Mouse (Mus musculus) neutrophil, adult 5-6 weeks (primary cell): ENCODE results near the gene Rcor1. TPM values are rescaled to one million over a fixed set of nuclear protein-coding genes. Genes with fewer than 3 reads are reported as not detected.

Source experiments
- ATAC-seq: fragments of 151-379, 151-347 bp; 2 replicates; pipeline ENCODE4 v1.8.0; 2017; ENCODE audit warnings: mild to moderate bottlenecking, moderate TSS enrichment; ENCODE audit not compliant: insufficient number of reproducible peaks, poor library complexity, low FRiP score, severe bottlenecking; ENCODE audit errors: extremely low read depth
- total RNA-seq: library from RNA; stranded (forward); fragments of 200-1000 nt; gene quantifications from 2 replicates; pipeline ENCODE4 v1.2.3, GENCODE M21; 2017

The Rcor1 gene
- total RNA-seq, 1 experiment from 2014 or later, result 29.7 TPM

DNA sequence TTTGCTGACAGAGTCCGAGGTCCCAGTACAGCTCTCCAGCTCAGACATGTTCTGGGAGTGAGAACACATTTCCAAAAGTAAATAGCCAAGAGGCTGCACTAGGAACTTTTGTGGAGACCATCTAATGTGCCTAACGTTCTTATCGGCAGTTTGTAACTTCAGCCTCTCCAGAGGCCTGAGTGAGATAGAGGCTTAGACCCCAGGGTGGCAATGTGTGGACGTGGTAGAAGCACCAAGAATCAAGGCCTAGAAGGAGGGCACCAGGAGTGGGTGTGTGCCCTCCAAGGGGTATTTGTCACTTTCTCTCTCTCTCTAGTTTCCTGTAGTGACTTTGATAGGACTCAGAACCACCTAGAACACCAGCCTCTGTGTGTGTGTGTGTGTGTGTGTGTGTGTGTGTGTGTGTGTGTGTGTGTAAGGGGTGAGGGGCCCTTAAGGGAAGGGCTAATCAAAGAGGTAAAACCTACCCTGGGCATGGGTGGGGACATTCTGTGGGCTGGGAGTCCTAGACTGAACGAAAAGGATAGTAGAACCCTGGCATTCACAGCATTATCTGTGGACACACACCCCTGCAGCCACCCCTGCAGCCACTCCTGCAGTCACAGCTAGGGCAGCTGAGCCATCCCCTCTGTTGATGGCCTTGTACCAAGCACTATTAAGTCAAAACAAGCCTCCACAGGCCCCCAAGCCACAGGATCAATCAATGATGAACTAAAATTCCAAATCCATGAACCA is 112.4 kb downstream of the Rcor1 start:
- ATAC-seq, result no peak

DNA sequence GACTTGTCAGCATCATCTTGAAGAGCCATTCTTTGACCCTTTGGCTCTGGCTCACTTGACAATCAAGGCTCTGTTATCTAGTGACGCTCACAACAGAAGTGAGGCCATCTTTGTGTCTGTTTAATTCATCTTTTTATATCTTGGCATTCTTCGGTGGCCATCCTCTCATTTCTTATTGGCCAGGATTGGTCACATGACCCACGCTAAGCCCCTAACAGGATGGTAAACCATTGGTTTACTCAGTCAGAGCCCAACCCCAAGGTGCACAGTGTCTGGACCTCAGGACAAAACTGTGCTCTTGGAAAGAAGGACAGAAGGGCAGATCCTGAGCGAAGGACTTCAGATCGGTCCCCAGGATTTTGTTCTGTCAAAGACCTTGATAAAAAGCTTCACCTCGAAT is 113.4 kb downstream of the Rcor1 start:
- no peak for ATAC-seq

DNA sequence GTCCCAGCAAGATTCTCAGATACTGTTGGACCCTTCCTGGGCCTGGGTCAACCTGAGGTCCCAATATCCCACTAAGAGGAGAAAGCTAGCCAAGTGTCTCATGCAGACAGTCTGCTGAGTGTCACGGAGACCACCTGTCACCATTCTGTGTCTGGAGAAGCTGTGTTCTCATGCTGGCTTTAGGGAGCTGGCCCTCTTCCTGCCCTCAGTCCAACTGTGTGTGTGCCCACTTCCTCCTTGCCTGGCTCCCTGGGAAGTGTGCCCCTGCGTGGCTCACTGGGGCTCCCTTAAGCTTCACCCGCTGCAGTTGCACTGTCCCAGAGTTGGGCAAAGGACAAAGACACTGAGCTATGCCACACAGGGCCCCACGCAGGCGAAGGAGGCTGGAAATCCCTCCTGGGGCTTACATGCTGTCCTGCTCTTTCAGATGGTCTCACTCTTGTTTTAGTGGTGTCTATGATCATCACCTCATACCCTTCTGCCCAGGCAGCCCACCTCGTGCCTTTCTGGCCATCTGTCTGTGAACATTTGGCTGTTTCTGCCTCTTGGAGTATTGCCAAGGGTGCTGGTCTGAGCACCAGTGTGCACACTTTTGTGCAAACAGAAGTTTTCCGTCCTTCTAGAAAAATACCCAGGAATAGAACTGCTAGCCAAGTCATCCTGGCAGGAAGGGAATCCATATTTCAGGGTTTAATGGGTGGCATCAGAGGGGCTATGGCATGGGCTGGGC is 114.0 kb downstream of the Rcor1 start:
- no peak for ATAC-seq

- no peak for ATAC-seq
These were observed 114.8 kb downstream of the Rcor1 start for GRCm38 (mm10) chr12:111153946-111154345.

DNA sequence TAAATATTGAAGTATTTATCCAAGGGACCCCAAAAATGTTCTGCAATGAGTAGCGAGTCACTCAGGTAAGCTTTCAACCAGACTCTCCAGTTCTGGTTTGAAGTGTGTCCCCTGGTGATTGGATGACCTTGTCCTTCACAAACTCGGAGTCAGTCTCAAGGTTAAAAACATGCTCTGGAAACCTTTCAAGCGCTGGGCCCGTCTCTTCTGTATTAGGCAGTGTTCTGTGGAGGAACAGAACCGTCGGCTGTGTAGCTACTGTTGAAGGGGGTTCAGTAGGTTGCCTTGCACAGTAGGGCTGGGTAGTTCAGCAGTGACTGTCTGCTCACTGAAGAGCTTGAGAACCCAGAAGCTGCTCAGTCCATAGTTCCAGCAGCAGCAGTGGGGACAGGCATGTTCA is 115.5 kb downstream of the Rcor1 start:
- ATAC-seq, result no peak

- no peak for ATAC-seq
These were observed 116.6 kb downstream of the Rcor1 start for GRCm38 (mm10) chr12:111155756-111156155.

DNA sequence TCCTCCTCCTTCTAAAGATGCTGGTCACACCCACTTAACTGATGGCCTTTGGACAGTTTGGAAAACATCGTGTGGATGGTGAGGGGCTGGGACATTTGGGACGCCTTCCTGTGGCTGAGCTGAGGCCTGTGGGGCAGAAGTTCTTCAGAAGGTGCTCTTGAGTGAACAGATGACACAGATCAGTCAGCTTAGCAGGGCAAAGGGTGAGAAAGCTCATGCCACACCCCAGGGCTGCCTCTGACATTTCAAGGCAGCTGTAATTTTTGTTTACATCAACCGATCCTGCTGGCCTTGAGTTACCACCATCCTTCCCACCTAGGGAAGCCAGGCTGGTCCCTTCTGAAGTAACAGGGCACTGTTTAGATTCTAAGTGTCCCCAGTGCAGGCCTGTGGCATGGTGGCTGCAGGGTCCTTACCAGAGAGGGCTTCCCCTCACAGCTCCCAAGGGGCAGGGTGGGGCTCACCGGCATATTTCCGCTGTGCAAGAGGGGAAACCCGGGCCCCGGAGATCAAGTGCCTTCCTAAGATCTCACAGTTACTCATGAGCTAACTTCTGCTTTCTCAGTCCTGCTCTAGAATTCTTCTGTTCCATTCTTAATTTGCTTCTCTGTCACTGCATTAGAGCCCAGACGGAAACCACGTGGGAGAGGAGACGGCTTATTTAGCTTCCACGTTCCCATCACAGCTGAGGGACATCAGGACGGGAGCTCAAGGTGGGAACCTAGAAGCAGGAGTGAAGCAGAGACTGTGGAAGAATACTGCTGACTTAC is 120.7 kb downstream of the Rcor1 start:
- peak; percentile 81 for ATAC-seq

GRCm38 (mm10) chr12:111160871-111161270 is 121.7 kb downstream of the Rcor1 start:
- ATAC-seq, result no peak

- no peak for ATAC-seq
These were observed 122.8 kb downstream of the Rcor1 start for GRCm38 (mm10) chr12:111161943-111162311.

DNA sequence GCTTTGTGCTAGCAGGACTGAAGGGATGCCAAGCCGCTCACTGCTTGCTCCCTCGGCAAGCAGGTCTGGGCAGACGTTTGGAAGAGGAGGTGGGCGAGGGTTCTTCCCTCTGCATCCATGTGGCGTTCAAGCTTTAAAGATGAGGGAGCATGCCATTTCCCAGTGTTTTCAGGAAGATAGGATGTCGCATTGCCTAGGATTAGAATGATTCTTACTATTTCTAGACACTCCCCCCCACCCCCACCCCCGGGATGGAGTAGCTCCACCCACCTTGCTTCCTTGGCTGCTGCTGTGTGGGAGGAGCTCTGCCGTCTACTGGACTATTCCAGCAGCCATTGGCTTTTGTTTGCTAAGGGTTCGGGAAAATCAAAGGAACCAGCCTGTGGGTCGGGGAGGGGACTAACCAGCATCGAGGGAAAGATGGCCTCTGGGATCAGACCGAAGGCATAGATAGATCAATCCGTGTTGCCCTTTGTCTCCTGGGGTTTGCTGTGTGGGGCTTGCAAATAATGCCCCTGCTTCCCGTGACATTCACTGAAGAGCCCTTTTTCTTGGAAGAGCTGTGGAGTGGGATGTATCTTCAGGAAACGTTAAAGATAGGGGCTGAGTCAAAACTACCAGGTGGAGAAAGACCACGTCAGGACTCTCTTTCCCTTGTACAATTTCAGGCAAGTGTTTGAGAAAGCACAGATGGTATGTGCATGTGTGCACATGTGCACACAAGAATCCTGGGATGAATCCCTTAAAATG is 123.3 kb downstream of the Rcor1 start:
- no peak for ATAC-seq

GRCm38 (mm10) chr12:111164310-111164751 is 125.2 kb downstream of the Rcor1 start:
- peak; percentile 66 for ATAC-seq

- peak; percentile 53 for ATAC-seq
These were observed 126.1 kb downstream of the Rcor1 start for GRCm38 (mm10) chr12:111165146-111165812.

Other genes with a start within 250 kb of the Rcor1 start
- gene Mok, start 198.4 kb upstream of the Rcor1 start, total RNA-seq, result 0.25 and 0.70 TPM in 2 replicates
- gene Zfp839, start 189.1 kb upstream of the Rcor1 start, total RNA-seq, result 12.8 and 13.6 TPM in 2 replicates
- 25.8 and 26.6 TPM in 2 replicates for gene Cinp, start 150.2 kb upstream of the Rcor1 start, total RNA-seq
- 3.9 and 4.9 TPM in 2 replicates for gene Tecpr2, start 150.1 kb upstream of the Rcor1 start, total RNA-seq
- 2.1 and 3.0 TPM in 2 replicates for gene Ankrd9, start 60.3 kb upstream of the Rcor1 start, total RNA-seq
- 58.0 TPM in 2 replicates for gene Traf3, start 127.0 kb downstream of the Rcor1 start, total RNA-seq
- 0.98 TPM in 1 of 2 replicates, not detected in the other for gene 4930595D18Rik, start 145.1 kb downstream of the Rcor1 start, total RNA-seq
- 0.61 and 1.2 TPM in 2 replicates for gene Amn, start 231.7 kb downstream of the Rcor1 start, total RNA-seq